Mouse (Mus musculus): ENCODE results near the gene R3hdm4. TPM values are rescaled to one million over a fixed set of nuclear protein-coding genes. Genes with fewer than 3 reads are reported as not detected.

Gene R3hdm4
- 111 and 133 TPM in 2 replicates for total RNA-seq (2014; rRNA removed)
- 252 and 267 TPM in 2 replicates for polyA plus RNA-seq (2015; fragmentation: Nextera tagmentation; extraction: Ambion mirVana)

GRCm38 (mm10) chr10:79920958-79921535 is at the start of gene R3hdm4:
R3hdm4 (minus strand) TSS chr10:79921208.
- Histone ChIP-seq H3K9me3 (ENCODE audit: low read length) (no peaks in the 10 kb centered on the region), H3K4me1 (ENCODE audit: insufficient read depth, low read length) (peaks cover 14% of the 10 kb centered on the region; the same call in 1 of the 2 replicates), H3K27ac (no peak within 1 kb of the TSS), H3K4me2 (ENCODE audit: low read depth, low read length) (peak within 1 kb of the TSS; percentile 56), H3K36me3 (ENCODE audit: insufficient read depth, low read length) (no peaks in the 10 kb centered on the region), H3K4me3 (ENCODE audit: low read length) (peak within 1 kb of the TSS; percentile 30), H3K9ac (replicated peaks; ENCODE audit: low read length) (peak within 1 kb of the TSS; percentile 31), H3K27me3 (ENCODE audit: insufficient read depth, low read length) (peaks cover 53% of the 10 kb centered on the region)
- ATAC-seq (no peak), DNase-seq (ENCODE audit: low spot score) (no peak)
- no peak for TF ChIP-seq CTCF (IDR thresholded peaks at IDR 0.05; ENCODE audit: low read depth)
- 4% methylated on average over 41 of the region's 41 CpGs for WGBS

- 9% methylated on average over 41 of the region's 47 CpGs for WGBS
- no peak for DNase-seq (ENCODE audit: low spot score)
- H3K4me1 ChIP-seq (ENCODE audit: insufficient read depth, low read length): peaks cover 10% of the 10 kb centered on the region
- TF ChIP-seq CTCF (IDR thresholded peaks at IDR 0.05; ENCODE audit: low read depth): no peak
- ATAC-seq: peak; percentile 4; the same call in 1 of the 2 replicates
- H3K4me2 ChIP-seq (ENCODE audit: low read depth, low read length): peak within 1 kb of the TSS; percentile 67
- H3K9me3 ChIP-seq (ENCODE audit: low read length): no peaks in the 10 kb centered on the region
- H3K4me3 ChIP-seq (ENCODE audit: low read length): peak within 1 kb of the TSS; percentile 40
- H3K27ac ChIP-seq: peak within 1 kb of the TSS; percentile 26; the same call in 1 of the 2 replicates
- H3K36me3 ChIP-seq (ENCODE audit: insufficient read depth, low read length): peaks cover 22% of the 10 kb centered on the region
- peak within 1 kb of the TSS; percentile 43 for H3K9ac ChIP-seq (replicated peaks; ENCODE audit: low read length)
- H3K27me3 ChIP-seq (ENCODE audit: insufficient read depth, low read length): peaks cover 9% of the 10 kb centered on the region; the same call in 1 of the 2 replicates
Measured at GRCm38 (mm10) chr10:79970415-79971182, 49.6 kb upstream of the R3hdm4 start, which contains the start of gene Grin3b. Grin3b (plus strand) TSS chr10:79970715.

GRCm38 (mm10) chr10:79969124-79969568 is 48.1 kb upstream of the R3hdm4 start:
- no peak overlapping the region for H3K4me3 ChIP-seq (ENCODE audit: low read length)
- ATAC-seq (0 out of 2 replicates have a peak, but pooled peaks have one; percentile 33), DNase-seq (ENCODE audit: low spot score) (peak; percentile 54)
- H3K9ac ChIP-seq (replicated peaks; ENCODE audit: low read length): no peak overlapping the region
- H3K27me3 ChIP-seq (ENCODE audit: insufficient read depth, low read length): peaks cover 9% of the 10 kb centered on the region; the same call in 1 of the 2 replicates
- H3K4me1 ChIP-seq (ENCODE audit: insufficient read depth, low read length): peaks cover 10% of the 10 kb centered on the region
- no peaks in the 10 kb centered on the region for H3K9me3 ChIP-seq (ENCODE audit: low read length)
- WGBS: 12% methylated on average over 3 of the region's 3 CpGs
- peak; percentile 43 for TF ChIP-seq CTCF (IDR thresholded peaks at IDR 0.05; ENCODE audit: low read depth)
- H3K27ac ChIP-seq: peak overlapping the region; percentile 26; the same call in 1 of the 2 replicates
- no peak overlapping the region for H3K4me2 ChIP-seq (ENCODE audit: low read depth, low read length)
- H3K36me3 ChIP-seq (ENCODE audit: insufficient read depth, low read length): peaks cover 35% of the 10 kb centered on the region

GRCm38 (mm10) chr10:79968181-79968580 is 47.2 kb upstream of the R3hdm4 start:
- Histone ChIP-seq H3K4me1 (ENCODE audit: insufficient read depth, low read length) (peaks cover 10% of the 10 kb centered on the region), H3K4me2 (ENCODE audit: low read depth, low read length) (no peak overlapping the region), H3K9me3 (ENCODE audit: low read length) (no peaks in the 10 kb centered on the region), H3K27me3 (ENCODE audit: insufficient read depth, low read length) (peaks cover 9% of the 10 kb centered on the region; the same call in 1 of the 2 replicates), H3K36me3 (ENCODE audit: insufficient read depth, low read length) (peaks cover 41% of the 10 kb centered on the region), H3K9ac (replicated peaks; ENCODE audit: low read length) (no peak overlapping the region), H3K4me3 (ENCODE audit: low read length) (no peak overlapping the region), H3K27ac (peak overlapping the region; percentile 20; the same call in 1 of the 2 replicates)
- WGBS: 62% methylated on average over 1 of the region's 1 CpGs
- TF ChIP-seq CTCF (IDR thresholded peaks at IDR 0.05; ENCODE audit: low read depth): no peak
- ATAC-seq: no peak
- no peak for DNase-seq (ENCODE audit: low spot score)

DNA sequence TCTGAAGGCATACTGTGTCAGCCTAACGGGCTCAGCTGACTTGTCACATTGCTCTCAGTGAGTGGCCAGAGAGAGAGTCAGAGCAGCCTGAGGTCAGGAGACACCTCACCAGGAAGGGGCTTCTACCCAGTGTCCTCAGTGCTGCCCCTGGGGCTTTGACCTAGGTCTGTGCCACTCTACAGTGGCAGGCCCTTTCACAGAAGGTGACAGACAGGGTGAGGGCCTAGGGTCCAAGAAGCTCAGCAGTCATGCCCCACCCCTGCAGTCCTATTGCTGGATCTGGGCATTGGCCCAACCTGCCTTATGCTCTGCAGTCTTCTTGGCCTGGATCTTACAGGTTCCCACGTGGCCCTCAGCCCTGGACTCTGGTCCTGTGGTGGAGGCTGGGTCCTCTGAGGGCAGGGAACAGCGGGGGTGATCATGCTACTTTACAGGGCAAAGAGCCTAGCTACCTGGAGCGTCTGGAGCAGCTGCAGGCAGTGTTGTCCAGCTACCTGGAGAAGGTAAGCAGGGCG is 45.9 kb upstream of the R3hdm4 start:
- Histone ChIP-seq H3K4me3 (ENCODE audit: low read length) (no peak overlapping the region), H3K27ac (no peak overlapping the region), H3K9me3 (ENCODE audit: low read length) (no peaks in the 10 kb centered on the region), H3K27me3 (ENCODE audit: insufficient read depth, low read length) (peaks cover 9% of the 10 kb centered on the region; the same call in 1 of the 2 replicates), H3K4me1 (ENCODE audit: insufficient read depth, low read length) (peaks cover 10% of the 10 kb centered on the region), H3K4me2 (ENCODE audit: low read depth, low read length) (no peak overlapping the region), H3K36me3 (ENCODE audit: insufficient read depth, low read length) (peaks cover 41% of the 10 kb centered on the region), H3K9ac (replicated peaks; ENCODE audit: low read length) (no peak overlapping the region)
- DNase-seq (ENCODE audit: low spot score) (no peak), ATAC-seq (no peak)
- no peak for TF ChIP-seq CTCF (IDR thresholded peaks at IDR 0.05; ENCODE audit: low read depth)
- WGBS: 81% methylated on average over 5 of the region's 5 CpGs

- no peak overlapping the region for H3K9ac ChIP-seq (replicated peaks; ENCODE audit: low read length)
Measured at GRCm38 (mm10) chr10:79965325-79965724, 44.3 kb upstream of the R3hdm4 start.

More at GRCm38 (mm10) chr10:79965325-79965724, 44.3 kb upstream of the R3hdm4 start:
- TF ChIP-seq CTCF (IDR thresholded peaks at IDR 0.05; ENCODE audit: low read depth): no peak
- 90% methylated on average over 5 of the region's 5 CpGs for WGBS
- Histone ChIP-seq H3K27ac (no peak overlapping the region), H3K36me3 (ENCODE audit: insufficient read depth, low read length) (peaks cover 41% of the 10 kb centered on the region), H3K4me2 (ENCODE audit: low read depth, low read length) (no peak overlapping the region), H3K9me3 (ENCODE audit: low read length) (no peaks in the 10 kb centered on the region), H3K4me1 (ENCODE audit: insufficient read depth, low read length) (peaks cover 8% of the 10 kb centered on the region), H3K27me3 (ENCODE audit: insufficient read depth, low read length) (no peaks in the 10 kb centered on the region), H3K4me3 (ENCODE audit: low read length) (no peak overlapping the region)
- ATAC-seq: no peak
- no peak for DNase-seq (ENCODE audit: low spot score)

Data from hindbrain, postnatal 0 days (tissue).